Mouse (Mus musculus): ENCODE results near the gene Trim14.
A peak's percentile ranks its signal among the peaks of the same experiment; 100 is the strongest.

Trim14 gene

DNA sequence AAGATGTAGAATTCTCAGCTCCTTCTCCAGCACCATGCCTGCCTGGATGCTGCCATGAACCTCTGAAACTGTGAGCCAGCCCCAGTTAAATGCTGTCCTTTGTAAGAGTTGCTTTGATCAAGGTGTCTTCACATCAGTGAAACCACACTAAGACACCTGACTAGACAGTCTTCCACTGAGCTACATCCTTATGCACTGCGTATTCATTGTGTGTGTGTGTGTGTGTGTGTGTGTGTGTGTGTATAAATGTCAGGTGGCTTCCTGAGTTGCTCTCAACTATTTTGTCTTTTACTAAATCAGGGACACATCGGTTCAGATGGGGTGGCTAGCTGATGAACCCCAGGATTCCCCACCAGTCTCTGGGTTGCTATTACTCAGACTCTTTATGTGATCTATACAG lies 56.9 kb downstream of the Trim14 start:
- DNase-seq (ENCODE audit: low spot score): no peak

DNA sequence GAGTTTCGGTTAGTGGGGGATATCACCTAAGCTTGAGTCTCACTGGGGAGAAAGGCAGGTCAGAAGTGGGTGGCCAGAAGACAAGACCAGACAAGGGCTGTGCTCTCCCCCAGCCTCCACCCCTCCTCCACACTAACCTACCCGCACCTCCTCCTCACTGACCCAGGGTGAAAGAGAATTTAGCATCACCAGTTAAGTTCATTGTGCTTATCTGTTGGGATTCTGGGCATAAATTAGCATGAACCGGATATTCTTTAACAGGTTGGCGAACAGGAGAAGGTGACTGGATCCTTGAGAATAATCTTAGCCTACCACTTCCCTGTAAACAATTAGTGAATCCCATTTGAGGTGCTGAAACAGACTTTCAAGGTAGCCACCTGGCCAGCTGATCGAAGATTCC lies 60.8 kb downstream of the Trim14 start:
- no peak for DNase-seq (ENCODE audit: low spot score)

DNA sequence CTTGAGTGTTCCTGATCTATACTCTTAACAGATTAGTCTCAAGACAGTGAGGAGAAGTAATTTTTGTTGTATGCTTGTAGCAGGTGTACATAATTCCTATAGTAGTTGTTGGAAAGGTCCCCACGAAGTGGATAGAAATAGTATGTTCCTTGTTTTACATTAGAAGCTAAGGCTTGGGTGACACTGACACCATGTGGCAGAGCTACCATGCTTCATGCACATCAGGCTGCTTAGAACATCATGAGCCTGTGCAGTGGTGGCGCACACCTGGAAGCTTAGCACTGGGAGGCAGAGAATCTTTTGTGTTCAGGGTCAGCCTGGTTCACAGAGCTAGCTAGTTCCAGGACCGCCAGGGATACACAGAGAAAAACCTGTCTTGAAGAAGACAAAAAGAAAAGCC lies 70.2 kb downstream of the Trim14 start:
- no peak for DNase-seq (ENCODE audit: low spot score)

DNA sequence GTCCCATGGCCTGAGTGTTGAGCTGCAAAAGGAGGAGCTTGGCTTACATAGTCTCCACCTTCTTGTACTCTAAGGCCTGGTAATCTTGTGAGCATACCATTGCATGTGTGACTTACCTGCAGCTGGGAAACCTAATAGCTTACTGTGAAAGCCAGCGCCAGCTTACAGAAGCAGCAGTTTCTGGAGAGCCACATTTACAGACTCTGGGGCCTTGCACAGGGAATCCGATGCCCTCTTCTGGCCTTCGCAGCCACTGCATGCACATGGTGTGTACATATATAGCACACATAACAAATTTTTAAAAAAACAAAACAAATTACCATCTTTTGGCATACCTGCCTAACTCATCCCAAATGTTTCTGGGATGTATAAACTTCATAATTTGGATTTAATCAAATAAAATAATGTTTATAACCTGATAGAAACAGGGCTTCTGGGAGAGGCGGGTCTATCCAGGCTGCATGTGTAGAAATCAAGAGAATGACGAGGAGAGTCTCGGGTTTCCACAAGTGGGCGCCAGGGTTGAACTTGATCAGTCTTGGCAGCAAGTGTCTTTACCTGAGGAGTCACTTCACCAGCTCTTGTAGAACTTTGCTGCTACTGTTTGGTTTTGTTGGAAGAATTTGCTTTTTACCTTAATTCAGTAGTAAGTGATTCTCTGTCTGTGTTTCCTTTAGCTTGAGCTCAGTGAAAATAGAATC lies 72.7 kb downstream of the Trim14 start:
- peak; percentile 54 for DNase-seq (ENCODE audit: low spot score)

DNA sequence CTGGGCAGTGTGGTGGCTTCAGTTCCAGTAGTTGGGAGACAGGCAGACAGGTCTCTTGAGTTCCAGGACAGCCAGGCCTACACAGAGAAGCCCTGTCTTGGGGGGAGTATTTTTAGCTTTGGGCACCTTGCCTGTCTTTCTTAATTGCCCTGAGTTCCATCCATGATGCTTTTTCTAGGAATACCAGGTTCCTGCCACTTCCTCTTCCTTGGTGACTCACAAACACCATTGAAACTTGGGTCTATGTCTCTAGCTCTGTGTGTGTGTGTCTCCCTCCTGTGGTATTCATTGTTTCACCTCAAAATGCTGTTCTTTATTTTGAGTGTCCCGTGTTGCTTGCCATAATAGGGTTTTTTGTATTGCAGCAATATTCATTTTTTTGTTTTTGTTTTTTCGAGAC lies 77.5 kb downstream of the Trim14 start:
- no peak for DNase-seq (ENCODE audit: low spot score)

DNA sequence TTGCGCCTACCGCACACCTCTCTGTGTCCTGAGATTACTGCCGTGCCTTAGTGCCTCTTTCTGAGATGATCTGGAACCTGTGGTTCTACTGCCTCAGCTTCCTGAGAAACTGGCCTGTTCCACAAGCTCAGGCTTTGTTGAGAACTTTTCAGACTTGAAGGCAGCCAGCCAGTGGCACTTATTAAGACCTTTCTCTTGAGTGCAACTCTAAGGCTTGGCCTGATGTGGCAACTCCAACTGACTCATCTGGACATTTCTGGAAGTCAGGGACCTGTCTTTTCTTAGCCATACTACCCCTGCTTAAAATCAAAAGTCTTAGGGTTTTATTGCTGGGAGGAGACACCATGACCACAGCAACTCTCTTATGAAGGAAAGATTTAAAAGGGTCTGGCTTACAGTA lies 78.8 kb downstream of the Trim14 start:
- no peak for DNase-seq (ENCODE audit: low spot score)

DNA sequence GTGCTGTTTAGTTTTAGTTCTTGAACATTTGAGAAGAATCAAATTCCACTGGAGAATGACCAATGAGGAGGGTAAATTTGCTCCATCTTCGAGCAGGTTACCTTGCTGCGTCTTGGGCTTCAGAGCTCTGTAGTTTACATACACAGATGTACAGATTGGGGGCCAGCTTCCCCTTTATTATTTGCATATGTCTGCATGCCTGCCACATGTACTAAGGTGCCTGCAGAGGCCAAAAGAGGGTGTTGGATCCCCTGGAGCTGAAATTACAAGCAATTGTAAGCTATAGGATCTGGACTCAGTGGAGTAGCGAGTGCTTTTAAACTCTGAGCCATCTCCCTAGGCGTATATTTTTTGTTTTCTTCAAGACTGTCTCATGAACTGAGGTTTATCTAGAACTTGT lies 79.2 kb downstream of the Trim14 start:
- DNase-seq (ENCODE audit: low spot score): no peak

DNA sequence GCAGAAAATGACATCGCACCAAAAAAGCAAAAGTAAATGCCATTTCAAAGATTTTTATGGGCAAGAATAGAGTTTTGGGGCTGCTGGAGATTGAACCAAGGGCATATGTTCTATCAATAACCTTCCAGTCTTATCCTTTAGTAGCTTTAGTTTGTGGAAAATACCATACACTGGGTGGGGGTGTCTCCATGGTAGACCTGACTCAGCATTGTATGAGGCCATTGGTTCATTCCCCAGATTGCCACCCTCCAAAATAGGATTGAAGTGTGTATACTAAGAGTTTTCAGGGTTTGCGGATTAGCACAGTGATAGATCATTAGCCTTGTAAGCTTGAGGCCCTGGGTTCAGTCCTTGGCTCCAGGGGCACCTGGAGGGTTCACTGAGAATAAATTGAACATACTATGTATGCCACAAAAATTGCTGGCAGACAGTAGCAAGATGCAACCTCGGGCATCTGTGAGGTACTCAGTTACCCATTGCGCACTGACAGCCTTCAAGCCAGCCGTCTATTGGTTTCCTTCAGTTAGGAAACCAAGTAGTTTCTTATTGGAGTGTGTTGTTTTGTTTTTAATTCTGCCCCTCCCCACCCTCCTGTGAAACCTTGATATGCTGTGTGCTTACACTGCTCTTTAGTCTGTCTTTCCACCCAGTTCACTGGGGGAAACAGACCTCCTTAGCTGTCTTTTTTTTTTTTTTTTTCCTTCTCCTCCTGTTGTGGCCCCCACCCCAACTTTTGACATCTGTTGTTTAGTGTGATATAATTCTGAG lies 81.7 kb downstream of the Trim14 start:
- peak; percentile 62 for DNase-seq (ENCODE audit: low spot score)

DNA sequence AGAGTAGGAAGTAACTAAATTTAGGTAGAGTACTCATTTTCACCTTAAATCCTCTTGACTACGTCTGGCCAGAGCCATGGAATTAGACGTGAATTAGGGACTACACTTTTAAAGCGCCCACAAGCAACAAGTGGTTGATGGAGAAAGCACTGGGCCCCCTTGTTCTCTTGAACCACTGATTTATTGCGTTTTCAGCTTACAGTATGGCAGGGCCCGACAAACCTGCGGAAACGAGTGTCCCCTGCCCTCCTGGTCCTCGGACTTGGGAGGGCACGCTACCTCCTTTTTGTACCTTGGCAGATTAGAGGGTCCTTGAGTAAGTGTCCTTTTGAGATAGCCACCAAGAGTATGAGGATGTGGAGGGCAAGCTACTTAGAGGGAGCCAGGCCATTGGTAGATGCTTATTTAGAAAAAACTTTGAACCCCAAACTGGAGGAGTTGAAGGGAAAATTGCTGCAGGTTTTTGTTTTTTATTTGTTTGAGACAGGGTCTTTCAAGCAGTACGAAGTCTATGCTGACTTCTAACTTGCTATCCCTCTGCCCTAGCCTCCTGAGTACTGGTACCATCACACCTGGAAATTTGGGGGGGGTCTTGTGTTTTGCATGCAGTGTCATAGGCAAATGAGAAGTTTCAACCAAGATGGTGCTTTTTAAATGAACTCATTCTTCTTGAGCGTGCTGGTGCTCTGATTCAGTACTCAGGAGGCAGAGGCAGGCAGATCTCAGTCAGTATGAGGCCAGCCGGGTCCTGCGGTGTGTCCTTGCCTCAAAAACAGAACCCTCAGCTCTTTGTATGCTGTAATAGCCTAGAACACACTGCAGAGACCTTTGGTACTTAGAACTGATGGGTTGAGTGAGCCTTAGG lies 82.9 kb downstream of the Trim14 start:
- no peak for DNase-seq (ENCODE audit: low spot score)

DNA sequence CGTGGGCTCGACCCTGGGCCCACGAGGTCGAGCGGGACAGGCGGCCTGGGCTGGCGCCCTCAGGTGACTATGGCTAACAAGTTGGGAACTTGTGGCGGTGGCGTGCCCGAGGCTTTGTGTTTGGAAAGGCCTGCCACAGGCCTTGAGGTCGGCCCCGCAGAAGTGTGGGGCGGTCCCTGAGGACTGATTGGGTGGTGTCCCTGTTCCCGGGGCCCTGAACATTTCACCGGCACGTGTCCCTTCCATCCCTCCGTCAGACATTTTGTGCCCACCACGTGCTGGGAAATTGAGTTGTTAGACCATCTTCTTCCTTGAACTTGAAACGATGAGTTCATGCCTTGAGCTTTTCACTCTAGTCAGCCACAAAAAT lies 83.5 kb downstream of the Trim14 start:
- peak; percentile 74 for DNase-seq (ENCODE audit: low spot score)

DNA sequence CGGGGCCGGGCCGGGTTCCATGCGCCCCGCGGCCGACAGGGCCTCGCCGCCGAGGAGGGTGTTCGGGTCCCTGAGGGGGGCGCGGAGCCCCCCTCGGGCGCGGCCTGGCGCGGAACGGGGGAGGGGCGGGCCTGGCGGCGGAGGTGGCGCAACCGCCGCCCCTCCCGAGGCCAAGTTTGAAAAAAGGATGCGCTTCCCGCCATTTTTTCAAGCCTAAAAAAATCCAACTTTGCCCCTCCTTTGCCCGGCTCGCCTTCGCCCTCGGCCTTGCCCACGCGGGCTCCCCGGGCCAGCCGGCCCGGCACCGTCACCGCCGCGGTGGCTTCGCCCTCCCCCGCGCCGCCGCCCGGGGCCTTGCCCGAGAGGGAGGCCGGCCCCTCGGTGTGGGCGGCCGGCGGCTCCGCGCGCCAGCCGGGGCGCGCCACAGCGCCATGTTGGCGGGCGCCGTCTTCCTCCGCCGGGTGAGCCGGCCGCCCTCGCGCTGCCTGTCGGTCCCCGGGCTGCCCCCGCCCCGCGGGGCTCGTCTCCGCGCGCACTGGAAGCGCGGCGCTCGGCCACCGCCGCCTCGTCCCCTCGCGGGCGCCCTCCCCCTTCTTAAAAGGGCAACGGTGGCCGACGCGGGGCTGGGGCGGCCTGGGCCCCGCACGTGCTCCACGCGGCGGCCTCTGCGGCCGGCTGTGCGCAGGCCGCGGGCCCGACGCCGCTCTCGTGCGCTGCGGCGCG lies 84.0 kb downstream of the Trim14 start:
- DNase-seq (ENCODE audit: low spot score): no peak

DNA sequence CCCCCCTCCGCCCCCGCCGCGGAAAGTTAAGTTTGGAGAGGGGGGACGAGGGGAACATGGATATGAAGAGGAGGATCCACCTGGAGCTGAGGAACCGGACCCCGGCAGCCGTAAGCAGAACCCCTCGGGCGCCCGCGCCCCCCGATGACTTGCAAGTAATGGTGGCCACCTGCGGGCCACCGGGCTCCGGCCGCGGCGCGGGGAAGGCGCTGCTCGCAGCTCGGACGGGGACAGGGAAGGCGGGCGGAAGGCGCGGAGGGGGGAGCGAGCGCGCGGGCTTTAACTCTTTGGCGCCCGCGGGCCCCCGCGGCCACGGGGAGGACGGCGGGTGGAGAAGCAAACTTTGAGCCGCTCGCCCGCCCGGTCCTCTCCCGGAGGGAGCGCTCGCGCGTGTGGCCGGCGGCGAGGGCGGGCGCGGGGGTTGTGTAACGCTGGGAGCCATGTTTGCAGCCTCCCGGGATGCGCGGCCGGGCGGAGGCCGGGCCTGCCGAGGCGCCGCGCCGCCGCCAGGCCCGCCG lies 84.6 kb downstream of the Trim14 start:
- no peak for DNase-seq (ENCODE audit: low spot score)

DNA sequence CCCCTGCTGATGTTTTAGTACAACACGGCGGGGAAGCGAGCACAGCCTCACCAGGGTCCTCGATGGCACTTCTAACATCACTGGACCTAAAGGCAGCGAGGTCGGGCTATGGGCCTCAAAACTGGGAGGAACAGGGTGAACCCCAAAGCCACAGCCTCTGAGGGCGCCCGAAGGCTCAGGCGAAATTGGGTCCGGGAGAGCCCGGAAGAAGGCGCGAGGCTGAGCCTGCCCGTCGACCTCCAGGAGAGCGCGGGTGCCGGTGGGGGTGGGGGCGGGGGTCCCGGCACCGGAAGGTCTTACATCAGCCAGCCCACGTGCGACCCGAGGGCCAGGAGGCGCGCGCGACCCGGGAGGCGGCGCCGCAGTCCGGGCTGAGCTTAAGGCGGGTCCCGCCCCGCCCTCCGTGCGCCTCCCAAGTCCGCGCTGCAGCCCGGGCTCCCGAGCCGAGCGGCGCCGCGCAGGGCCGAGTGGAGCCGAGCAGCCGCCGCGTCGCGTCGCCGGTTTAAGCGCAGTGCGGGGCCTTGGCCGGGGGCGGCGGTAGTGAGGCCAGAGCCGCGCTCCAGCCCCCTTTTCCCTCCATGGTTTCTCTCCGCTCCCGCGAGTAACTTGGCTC lies 85.3 kb downstream of the Trim14 start, which contains the start of gene Anp32b:
Anp32b (plus strand) TSS at position 384 of the 613 bp plus-strand sequence.
- DNase-seq (ENCODE audit: low spot score): peak; percentile 87

DNA sequence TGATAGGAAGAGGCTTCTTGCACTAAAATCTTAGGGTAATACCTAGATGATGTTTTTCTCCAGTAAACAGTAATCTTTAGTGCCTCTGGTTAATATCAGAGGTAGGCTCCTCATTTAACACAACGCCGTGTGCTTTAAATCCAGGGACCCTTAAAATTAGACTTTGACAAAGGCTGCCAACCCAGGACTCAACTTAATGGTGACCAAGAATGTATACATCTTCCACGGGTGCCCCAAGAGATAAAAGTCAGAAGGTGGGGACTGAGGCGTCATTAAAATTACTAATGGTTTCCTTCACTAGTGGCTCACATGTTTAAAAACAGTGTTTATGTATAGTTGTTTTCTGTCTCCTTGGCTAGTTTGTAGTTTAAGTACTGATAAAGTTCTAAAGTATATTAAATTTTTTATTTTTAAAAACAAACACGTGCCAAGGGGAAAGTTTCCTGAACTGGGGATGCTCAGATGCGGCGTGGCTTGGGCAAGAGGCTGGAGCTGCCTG lies 85.9 kb downstream of the Trim14 start:
- no peak for DNase-seq (ENCODE audit: low spot score)

DNA sequence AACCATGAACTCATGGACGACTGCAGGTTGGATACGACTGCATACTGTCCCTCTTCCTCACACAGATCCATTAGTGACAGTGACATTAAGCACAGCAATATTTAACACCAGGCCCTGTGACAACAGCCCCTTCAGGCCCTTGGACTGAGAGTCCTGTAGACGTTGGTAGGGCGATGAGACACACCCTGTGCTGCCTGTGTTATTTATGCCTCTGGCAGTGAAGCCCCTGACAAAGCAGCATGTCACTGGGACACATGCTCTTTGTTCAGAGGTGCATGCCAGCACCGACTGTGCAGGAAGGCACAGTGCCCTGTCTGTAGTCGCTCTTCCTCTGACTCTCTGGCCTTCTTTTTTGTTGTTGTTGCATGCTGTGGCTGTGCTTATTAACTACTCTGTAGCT lies 87.1 kb downstream of the Trim14 start:
- DNase-seq (ENCODE audit: low spot score): no peak

DNA sequence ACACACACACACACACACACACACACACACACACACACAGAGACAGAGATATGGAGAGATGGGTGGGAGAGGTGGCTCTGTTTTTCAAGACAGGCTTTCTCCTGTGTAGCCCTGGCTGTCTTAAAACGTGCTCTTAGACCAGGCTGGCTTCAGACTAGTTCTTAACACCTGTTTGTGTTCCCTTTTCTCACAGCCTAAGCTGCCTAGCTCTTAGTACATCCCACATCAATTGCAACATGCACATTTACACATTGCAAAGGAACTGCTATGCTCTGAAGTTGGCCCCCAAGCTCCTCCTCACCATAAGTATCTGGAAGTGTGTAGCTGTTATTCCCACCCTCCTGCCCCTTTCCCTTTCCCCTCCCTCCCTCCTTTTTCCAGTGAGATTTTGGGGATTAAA lies 88.5 kb downstream of the Trim14 start:
- no peak for DNase-seq (ENCODE audit: low spot score)

DNA sequence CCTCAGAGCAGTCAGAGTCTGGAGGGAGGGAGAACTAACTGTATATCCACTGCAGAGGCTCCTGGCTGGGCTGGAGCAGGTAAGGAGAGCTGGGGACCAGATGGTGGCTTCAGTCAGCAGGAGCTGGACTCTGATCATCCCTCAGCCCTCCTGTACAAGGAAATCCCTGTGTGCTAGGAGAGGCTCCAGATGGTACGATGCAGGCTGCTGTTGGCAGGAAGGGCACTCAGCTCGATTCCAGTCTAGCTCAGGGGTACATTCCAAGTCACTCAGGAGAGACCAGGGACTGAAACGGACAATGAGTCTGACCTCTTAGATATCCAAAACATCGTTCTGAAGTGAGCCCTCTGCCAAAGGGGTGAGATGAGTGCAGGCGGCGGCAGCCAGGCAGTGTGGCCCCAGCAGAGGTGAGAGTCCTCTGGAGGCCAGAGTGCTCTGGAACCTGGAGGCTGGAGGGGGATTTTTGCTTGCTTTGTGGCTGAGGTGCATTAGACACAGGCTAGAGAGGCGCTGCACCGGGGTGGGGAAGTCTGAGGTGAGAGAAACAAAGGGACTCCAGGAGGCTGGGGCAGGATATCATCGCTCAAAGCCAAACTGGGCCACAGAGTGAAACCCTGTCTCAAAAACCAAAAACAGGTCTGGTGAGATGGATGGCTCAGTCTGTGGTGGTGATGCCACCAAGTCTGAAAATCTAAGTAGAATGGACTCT lies 90.5 kb downstream of the Trim14 start:
- no peak for DNase-seq (ENCODE audit: low spot score)

Data from c-Kit-positive CD71-positive TER-119-positive erythroid progenitor cells, embryonic 14.5 days (primary cell).